Mouse (Mus musculus) adrenal gland (tissue): ENCODE data around the gene Tectb.

Experiments
- intact Hi-C: fragments of 180-260 bp; cut with DNase I; formaldehyde crosslinking; loops from one replicate; pipeline ENCODE4 v1.15.1; 2025

The Tectb gene

DNA sequence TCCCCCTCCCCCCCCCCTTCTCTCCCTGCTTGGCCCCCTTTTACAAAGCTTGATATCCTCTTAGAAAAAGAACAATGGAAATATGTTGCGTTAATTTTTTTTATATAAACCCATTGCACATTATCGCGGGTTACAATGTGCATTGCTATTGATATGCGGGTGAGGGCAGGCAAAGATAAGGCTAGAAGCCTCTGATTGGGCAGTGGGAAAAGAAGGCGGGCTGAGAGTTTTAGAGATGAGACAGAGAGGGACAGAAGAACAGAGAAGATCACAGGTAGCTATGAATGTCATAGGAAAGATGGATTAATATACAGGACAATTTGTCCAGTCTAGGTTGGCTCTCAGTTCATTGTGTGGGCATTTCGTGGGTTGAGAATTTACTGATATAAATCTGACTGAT, 26.7 kb downstream of the Tectb start:
- intact Hi-C loops = loop anchor here (5.0 kb wide), 1 partner anchor 1165 kb away; the partner anchor contains the start of gene Adra2a

- intact Hi-C loops = loop anchor here (5.0 kb wide), 1 partner anchor 1166 kb away; the partner anchor contains the start of gene Adra2a
Measured at GRCm38 (mm10) chr19:55207746-55208538, 27.4 kb downstream of the Tectb start.

- intact Hi-C loops = loop anchor here (5.0 kb wide), 1 partner anchor 1166 kb away; the partner anchor contains the start of gene Adra2a
Measured at GRCm38 (mm10) chr19:55208654-55209053, 28.1 kb downstream of the Tectb start.

DNA sequence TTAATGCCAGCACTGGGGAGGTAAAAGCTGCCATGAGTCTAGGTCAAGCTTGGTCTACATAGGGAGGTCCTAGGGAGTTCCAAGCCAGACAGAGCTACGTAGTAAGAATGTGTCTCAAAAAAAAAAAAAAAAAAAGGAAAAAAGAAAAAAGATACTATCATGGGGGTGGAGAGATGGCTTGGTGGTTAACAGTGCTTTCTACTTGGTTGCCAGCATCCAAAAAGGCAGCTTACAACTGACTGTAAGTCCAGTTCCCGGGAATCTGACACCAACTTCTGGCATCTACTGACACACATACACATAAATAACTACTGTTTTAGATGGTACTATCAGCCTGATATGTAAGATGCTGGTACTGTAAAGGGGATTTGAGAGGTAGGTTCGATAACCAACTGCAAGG, 28.6 kb downstream of the Tectb start:
- intact Hi-C loops = loop anchor here (5.0 kb wide), 1 partner anchor 1167 kb away; the partner anchor contains the start of gene Adra2a

DNA sequence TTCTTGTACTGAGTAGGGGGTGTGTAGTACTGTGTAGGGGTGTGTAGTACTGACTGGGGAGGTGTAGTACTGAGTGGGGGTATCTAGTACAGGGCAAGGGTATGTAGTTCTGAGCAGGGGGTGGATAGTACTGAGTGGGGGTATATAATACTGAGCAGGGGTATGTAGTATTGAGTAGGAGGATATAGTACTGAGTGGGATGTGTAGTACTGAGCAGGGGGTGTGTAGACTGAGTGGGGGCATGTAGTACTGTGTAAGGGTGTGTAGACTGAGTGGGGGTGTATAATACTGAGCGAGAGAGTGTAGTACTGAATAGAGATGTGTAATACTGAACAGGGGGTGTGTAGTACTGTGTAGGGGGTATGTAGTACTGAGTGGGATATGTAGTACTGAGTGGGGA, 31.2 kb downstream of the Tectb start:
- intact Hi-C loops = no loop called here

DNA sequence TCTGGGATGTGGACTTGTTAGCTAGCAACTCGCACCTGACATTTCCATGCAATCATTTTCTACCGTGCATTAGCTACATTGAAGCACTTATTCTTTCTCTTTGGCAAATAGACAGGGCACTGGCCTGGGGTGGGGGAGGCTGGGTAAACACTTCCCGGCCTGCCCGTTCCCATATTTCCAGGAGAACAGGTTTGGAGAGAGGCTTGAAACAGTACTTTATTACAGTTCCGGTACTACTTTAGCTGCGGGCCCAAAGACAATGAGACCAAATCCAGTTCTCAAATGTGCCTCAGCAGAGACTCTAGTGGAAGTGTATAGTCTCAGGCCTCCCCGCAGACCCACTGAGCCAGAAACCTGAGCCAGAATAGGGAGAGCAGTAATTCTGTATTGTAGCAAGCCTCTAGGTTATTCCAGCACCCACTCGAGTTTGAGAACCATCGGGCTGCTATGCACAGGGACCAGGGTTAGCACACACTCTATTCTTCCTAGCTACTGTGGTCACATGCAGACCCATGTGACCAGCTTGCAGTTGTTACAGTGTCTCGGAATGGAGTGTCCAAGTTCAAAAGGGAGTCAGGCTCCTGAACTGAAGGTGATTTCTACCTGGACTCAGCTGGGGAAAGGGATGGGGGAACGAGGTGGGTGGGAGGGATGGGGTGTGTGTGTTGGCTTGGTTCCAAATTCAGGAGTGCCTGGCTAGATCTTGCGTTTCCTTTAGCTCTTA, 33.2 kb downstream of the Tectb start:
- intact Hi-C loops = no loop called here

DNA sequence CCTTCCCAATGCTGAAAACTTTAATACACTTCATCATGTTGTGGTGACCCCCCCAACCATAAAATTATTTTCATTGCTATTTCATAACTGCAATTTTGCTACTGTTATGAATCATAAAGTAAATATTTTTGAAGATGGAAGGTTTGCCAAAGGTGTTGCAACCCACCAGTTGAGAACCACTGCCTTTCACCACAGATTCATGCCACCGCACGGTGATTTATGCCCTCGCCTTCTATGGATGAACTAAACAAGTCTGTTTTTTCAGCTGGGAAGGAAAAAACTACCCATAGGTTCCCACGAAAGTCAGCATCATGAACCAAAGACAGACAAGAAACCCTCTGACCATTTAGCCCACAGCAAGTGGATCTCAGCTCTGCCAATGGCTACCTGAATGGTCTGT, 36.3 kb downstream of the Tectb start:
- intact Hi-C loops = no loop called here

DNA sequence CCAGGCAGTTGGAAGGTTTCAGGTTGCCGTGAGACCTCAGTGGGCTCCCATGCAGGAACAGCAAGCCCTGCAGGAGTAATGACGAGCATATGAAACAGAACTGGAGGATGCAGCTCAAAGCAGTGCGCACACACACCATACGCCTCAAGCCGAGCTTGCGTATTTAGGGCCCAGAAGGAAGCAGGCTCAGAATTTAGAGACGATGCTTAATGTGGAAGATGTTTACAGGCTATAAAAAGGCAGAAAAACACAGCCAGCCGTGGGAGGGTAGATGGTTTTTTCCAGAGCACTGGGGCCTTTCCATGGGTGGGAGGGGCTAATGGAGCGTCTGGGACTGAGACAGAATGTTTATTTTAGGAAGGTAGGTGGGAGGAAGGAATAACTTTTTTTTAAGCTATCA, 36.8 kb downstream of the Tectb start:
- intact Hi-C loops = no loop called here

- intact Hi-C loops = loop anchor here (2.0 kb wide), 1 partner anchor 87 kb away; no protein-coding TSS in a partner anchor
Measured at GRCm38 (mm10) chr19:55218192-55218739, 37.7 kb downstream of the Tectb start.

- intact Hi-C loops = loop anchor here (2.0 kb wide), 1 partner anchor 86 kb away; no protein-coding TSS in a partner anchor
Measured at GRCm38 (mm10) chr19:55218741-55219221, 38.2 kb downstream of the Tectb start.

DNA sequence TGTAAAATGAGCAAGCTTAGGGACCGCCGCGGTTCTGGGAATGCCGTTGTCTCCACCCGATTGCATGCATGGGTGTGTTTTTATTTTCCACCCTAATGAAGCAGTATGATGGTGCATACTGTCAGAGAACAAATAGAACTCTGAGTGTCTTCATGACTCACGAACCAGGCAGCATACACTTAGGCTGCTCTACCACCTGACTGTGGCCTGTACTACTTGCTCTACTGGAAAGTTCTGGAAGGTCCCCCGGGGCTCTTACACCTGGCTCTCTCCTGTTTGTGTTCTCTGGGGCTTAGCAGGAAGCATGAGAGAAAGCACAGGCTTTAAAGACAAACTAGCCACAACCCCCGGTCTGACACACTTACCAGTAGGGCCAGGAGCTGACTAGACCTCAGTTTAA, 38.8 kb downstream of the Tectb start:
- intact Hi-C loops = loop anchor here (2.0 kb wide), 1 partner anchor 85 kb away; no protein-coding TSS in a partner anchor

DNA sequence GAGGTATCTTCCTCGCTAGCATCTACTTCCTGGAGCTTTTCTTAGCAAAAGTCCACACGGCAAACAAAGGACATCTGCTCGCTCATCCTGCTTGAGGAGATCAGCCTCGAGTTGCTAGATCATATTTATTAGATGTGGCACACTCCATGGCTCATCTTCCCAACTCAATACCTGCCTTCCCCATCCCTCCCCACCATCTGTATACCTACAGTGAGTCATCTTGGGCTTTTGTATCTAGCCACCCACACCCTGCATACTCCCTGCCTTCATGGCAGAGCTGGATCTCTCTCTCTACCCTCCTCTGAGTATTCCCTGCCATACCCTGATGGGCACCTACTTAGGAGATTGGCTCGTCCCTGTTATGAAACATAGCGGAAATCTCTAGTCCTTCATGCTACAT, 40.7 kb downstream of the Tectb start:
- intact Hi-C loops = loop anchor here (5.0 kb wide), 1 partner anchor 41 kb away; no protein-coding TSS in a partner anchor

GRCm38 (mm10) chr19:55222268-55222667, 41.7 kb downstream of the Tectb start:
- intact Hi-C loops = loop anchor here (5.0 kb wide), 1 partner anchor 40 kb away; no protein-coding TSS in a partner anchor

DNA sequence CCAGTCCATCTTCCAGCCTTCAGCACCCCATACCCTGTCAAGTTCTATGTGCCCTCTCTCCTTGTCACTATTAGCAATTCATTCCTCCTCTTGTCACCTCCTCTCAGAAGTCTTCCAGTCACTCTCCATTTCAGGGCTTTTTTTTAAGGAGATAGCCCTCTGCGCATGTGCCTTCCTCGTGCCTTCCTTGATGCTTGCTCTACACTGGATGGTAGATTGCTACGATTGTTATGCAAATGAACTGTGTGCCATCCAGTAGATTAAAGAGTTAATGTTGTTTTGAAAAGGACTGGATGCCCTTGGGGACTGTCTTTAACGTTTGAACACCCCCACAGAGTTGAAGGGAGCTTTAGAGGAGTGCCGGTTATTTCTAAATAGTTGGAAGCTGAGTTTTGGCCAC, 46.1 kb downstream of the Tectb start:
- intact Hi-C loops = no loop called here

- intact Hi-C loops = no loop called here
Measured at GRCm38 (mm10) chr19:55227135-55227534, 46.6 kb downstream of the Tectb start.

DNA sequence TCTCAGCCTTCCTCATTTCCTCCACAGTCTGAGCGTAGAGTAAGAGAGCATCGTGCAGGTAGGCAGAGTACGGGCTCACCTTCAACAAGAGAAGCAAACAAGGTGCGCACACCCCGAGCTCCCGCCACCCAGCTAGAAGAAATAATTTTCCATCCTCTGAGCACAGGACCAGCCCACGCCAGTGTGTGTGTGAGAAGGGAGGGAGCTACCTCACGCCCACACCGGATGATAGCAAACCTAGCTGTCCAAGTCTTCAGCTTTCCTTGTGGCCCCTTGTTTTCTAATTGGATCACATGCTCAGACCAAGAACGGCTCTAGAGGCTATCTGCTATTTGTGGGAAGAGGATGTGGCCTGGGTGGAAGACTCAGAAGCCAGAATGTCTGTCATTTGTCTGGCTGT, 50.5 kb downstream of the Tectb start:
- intact Hi-C loops = no loop called here

DNA sequence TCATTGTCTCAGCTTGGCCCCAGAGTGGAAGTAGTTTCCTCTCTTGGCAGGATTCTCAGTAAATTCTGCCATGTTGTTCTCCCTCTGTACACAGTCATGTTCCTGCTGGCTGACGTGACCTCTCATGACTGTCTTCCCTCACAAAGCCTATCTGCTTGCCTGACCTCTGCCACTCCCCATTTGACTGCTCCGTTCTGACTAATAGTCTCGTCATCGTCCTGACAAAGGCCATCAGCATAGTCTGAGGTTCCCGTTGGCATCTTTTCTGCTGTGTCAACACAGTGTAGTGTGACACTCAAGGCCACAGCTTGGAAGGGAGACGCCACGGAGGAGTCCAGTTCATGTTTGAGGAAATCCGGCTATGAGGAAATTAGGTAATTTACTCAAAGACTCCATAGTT, 51.6 kb downstream of the Tectb start:
- intact Hi-C loops = no loop called here

DNA sequence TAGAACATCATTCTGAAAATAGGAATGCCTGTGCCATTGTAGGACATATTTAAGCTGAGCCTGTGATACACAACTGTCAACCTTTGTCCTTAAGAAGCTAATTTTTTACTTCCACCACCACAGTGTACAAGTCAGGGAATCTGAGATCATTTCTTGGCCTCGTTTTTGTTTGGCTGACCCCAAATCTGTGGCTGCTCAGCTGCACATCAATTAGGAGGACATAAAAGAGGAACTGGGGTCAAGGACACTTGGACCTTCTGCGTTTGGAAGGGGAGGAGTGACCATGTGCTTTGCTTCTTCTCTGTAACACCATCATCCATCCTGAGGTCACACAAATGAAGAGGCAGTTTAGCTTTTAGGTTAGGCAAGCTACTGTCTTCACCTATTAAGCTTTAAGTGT, 55.5 kb downstream of the Tectb start:
- intact Hi-C loops = no loop called here

DNA sequence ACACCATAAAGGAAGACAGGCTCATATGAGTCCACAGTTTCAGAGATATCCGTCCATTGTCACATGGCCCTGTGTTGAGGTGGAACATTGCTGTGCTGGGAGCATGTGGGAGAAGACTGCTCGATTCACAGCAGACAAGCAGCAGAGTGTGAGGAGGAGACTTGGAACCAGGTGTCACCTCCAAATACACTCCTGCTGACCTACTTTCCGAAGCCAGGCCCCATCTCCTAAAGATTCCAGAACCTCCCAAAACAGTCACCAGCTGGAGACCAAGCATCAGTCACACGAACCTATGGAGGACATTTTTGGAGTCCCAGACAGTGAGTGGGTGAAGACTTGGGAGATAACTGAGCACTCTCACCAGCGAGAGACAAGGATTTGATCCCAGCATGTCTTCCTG, 56.0 kb downstream of the Tectb start:
- intact Hi-C loops = no loop called here

- intact Hi-C loops = no loop called here
Measured at GRCm38 (mm10) chr19:55239766-55240426, 59.4 kb downstream of the Tectb start.

DNA sequence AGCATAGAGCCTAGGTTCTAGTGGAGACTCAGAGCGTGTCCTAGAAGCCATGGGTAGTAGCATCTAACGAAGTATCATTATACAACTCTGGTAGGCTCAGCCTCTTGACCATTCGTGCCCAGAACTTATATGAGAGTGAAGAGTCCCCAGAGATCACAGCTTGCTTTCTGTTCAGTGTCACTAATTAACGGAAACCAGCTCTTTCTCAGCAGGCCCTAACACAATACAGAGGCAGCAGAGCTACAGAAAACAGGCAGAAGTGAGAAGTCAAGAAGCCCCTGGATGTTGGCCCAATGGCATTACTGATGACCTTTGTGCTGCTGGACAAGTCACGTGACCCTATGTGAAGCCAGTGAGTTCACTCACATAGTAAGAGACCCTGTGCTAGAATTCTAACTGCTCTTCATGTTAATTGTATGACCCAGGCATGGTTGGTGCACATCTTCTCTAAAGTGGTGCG, 60.7 kb downstream of the Tectb start, which contains the start of gene Gucy2g:
Gucy2g (minus strand) TSS at position 51 of the 460 bp plus-strand sequence.
- intact Hi-C loops = no loop called here
